Mouse (Mus musculus) ES-Bruce4 (cell line): Measurements from ENCODE around the gene Hnrnpul1.

Source experiments
- CTCF ChIP-seq: IDR thresholded peaks from one replicate; pipeline ENCODE4 v1.8.1; 2011; ENCODE audit warnings: low read depth, low read length
- EP300 ChIP-seq: IDR thresholded peaks from 2 replicates; pipeline ENCODE4 v1.6.1; 2011; ENCODE audit warnings: low read depth, low read length; ENCODE audit not compliant: insufficient read depth
- POLR2A ChIP-seq: IDR thresholded peaks from one replicate; pipeline ENCODE4 v1.8.1; 2011; ENCODE audit warnings: low read length; ENCODE audit not compliant: insufficient read depth

DNA sequence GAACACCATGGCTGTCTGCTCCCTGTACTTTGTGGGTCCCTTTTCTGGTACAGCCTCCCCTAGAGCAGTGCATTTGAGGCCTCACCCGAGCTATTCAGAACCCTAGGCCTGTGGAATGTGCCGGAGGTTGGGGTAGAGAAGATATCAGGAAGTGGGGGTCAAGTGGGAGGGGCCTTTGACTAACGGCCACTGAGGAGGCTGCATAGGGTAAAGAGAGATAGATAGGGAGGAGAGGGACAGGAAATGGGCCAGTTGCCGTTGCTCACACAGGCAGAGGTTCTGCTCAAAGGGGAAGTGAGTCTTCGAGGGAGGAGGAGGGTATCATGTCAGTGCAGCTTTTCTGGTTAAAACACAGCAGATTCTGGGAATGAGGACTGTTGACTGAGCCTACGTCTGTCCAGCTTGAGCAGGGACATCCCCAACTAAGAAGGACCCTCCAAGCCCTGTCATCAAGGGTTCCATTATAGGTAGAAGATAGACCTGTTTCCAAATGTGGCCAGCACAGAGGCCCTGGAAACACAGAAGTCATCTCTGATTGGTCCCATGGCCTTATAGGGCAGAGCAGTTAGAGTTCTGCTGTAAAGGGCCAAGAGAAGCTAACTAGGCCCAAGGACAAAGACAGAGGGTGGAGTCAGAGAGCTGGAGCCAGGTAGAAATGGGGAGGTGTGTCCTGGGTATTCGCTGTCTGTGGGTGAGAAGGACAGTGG is 70.9 kb downstream of the Hnrnpul1 start:
- TF ChIP-seq EP300 = no peak
- TF ChIP-seq CTCF = no peak
- no peak for TF ChIP-seq POLR2A
